Mouse (Mus musculus): ENCODE data around the gene Ccn5.

DNA sequence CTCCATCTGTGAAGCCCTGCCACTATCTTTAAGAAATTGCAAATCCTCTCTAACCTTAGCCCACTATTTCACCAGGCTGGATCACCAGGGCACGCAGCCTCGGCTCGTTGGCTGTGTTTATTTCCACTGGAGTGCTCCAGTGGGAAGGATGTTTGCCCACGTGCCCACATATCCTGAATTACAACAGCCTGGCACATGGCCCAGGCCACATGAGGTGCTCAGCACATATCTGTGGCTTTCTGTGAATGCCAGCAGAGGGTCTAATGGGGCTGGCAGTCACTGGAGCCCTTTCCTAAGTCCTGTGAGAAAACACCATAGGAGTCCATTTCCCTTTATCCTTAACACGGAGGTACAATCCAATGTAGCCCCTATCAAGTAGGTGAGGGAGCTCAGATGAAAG, 5.8 kb downstream of the Ccn5 start:
- no peak for TF ChIP-seq POLR2A (IDR thresholded peaks at IDR 0.05; ENCODE audit: control insufficient read depth, extremely low read depth, insufficient read depth, low read length, poor library complexity)
- no peak for TF ChIP-seq CTCF (IDR thresholded peaks at IDR 0.05; ENCODE audit: borderline replicate concordance, control insufficient read depth, extremely low read depth, insufficient read depth, low read length, poor library complexity)

All from thymus, adult 2 months (tissue).